Mouse (Mus musculus) bone marrow, adult 2 months (tissue): Measurements from ENCODE around the gene Adgrf5. TPM values are rescaled to one million over a fixed set of nuclear protein-coding genes. Genes with fewer than 3 reads are reported as not detected.

Experiments used
- H3K27ac ChIP-seq: fragments of 200-500 bp; 2 replicates; pipeline ENCODE4 v1.5.1; 2012; ENCODE audit warnings: low read depth, mild to moderate bottlenecking, control low read depth, inconsistent platforms, low read length; ENCODE audit not compliant: control insufficient read depth, poor library complexity, insufficient read depth
- H3K4me1 ChIP-seq: fragments of 200-500 bp; 2 replicates; pipeline ENCODE4 v1.6.1; 2011; ENCODE audit warnings: low read length; ENCODE audit not compliant: control insufficient read depth, insufficient read depth
- H3K4me3 ChIP-seq: fragments of 200-500 bp; replicated peaks from 2 replicates; pipeline ENCODE3; 2011; ENCODE audit warnings: mild to moderate bottlenecking, low read depth, low read length, control low read depth; ENCODE audit not compliant: control insufficient read depth
- CTCF ChIP-seq: fragments of 200-500 bp; IDR thresholded peaks from 2 replicates; pipeline ENCODE4 v1.5.1; 2011; ENCODE audit warnings: low read length, control low read depth; ENCODE audit not compliant: control insufficient read depth, insufficient read depth
- POLR2A ChIP-seq: fragments of 200-500 bp; IDR thresholded peaks from 2 replicates; pipeline ENCODE4 v1.6.1; 2011; ENCODE audit warnings: low read depth, mild to moderate bottlenecking, control low read depth, low read length, borderline replicate concordance; ENCODE audit not compliant: control insufficient read depth
- WGBS: fragments of 180-500 bp; shearing (Covaris S2); methylation state at CpG from one replicate; pipeline ENCODE4 v1.1.7; 2018; 5-methylcytosine and 5-hydroxymethylcytosine counted together
- polyA plus RNA-seq: library from polyadenylated mRNA; stranded (reverse); fragments of >200 nt; gene quantifications from 2 replicates; pipeline ENCODE4 v1.2.4, GENCODE M21; 2011; ENCODE audit warnings: low replicate concordance; ENCODE audit not compliant: missing spikeins, insufficient read depth, insufficient read length

Adgrf5 gene
- polyA plus RNA-seq = 4.4 and 7.1 TPM in 2 replicates

DNA sequence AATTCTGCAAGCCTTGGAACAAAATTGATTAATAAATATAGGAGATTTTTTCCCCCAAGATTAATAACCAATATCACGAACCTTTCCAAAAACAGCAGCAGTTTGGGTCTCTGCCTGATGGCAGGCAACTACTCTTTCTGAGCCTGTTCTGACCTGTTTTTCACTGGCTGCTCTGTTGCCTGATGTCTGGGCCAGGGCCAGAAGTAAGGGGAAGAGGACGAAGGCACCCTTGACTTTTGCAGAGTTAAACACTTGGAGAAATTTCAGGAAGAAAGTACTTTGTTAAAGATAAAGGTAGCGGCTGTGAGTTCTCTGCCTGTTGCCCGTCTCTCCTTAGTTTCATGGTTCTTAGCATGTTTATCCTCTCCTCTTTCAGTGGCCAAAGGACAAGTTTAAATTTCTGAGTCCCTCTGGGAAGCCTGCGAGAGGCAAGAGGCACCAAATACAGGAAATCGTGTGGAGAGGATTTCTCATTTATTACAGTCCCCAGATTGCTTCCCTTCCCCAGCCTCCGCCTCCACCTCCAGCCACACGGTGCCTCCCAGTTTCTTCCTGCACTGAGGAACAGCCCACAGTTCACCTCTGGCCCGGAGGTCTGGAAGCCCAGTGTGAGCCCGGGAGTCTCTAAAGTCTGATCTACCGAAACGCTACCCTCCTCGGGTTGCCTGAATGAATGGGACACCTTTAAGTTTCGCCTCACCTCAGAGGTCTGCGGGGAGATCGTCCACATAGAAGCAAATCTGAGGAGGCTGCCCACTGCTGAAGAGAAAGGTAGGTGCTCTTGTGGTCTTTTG lies at the start of gene Adgrf5:
Gene Adgrf5, plus strand, starts transcription at position 626 of the 794 bp plus-strand sequence.
- TF ChIP-seq CTCF = no peak
- no peak for TF ChIP-seq POLR2A
- Histone ChIP-seq H3K27ac (no peak within 1 kb of the TSS), H3K4me3 (peak within 1 kb of the TSS; percentile 11), H3K4me1 (no peaks in the 10 kb centered on the region; the same call in 1 of the 2 replicates)
- 10% methylated on average over 16 of the region's 16 CpGs for WGBS

DNA sequence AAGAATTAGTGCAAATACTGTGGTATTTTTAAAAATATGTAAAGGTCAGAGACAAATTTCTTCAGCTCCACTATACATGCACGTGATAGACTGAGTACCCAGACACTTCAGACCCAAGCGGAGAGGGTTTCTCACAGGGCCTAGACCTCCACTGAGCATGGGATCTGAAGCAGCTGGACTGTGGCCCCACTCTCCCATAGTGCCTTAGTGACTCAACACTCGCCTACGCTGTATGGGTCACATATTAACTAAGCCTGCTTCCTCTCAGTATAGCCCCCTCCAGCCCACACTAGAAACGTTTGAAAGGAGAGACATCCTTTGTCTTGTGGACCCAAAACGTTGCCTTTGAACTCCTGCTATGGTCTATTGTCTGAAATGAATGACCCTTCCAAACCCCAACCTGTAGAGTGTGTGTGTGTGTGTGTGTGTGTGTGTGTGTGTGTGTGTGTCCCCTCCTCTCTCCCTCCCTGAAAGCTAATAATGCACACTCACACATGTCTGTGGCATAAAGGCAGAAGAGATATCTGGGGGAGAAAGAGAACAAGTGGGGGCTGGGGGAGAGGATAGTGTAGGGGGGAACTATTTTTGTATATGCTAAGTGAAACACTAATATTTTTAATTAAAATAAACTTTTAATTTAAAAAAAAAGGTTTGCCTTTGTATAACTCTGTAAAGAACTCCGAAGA lies 34.1 kb upstream of the Adgrf5 start:
- H3K4me3 ChIP-seq = no peak overlapping the region
- TF ChIP-seq POLR2A (no peak), CTCF (no peak)
- no peak overlapping the region for H3K27ac ChIP-seq
- peaks cover 3% of the 10 kb centered on the region for H3K4me1 ChIP-seq
- WGBS = 57% methylated on average over 7 of the region's 7 CpGs

DNA sequence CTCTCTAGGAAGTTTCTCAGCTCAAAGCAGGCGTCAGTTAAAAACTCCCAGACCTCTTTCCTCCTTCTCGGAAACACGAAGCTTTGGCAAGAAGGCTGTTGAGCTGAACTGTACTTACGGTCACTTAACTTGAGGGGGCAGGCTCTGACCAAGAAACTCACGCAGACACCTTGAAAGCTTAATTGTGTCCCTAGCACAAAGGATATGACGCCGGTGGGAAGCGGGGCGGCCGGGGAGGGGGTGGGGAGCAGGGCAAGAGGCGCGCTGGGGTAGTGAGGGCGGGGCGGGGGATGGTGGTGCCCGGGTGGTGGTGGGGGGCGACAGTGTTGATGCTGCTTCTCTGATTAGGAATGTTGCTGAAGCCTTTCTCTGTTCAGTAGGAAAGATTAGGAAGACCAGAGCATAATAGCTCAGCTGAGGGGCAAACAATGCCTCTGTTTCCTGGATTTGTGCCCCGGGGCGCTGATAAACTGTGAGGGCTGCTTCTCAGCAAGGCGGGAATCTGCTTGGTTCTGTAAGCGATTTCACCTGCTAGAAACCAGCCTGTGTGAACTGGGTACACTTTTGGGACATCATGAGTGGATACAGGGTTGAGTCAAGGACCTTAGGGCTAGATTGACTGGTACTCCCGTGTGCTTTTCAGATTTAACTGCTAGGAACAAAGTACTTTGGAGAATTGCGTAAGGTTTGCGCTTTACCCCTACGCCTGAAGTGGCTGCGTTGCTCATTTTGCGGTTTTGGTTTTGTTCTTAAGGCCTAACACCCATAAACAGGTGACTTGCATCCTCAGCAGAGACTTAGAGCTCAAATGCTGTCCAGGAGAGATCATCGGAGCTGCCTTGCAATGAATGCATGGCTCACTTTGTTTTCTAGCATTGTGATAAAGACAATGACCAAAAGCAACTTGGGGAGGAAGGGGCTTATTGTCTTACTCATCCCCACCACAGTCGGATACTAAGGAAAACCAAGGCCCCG lies 33.2 kb upstream of the Adgrf5 start:
- 6% methylated on average over 29 of the region's 29 CpGs for WGBS
- Histone ChIP-seq H3K27ac (peak overlapping the region; percentile 24), H3K4me1 (peaks cover 3% of the 10 kb centered on the region), H3K4me3 (no peak overlapping the region)
- TF ChIP-seq POLR2A (no peak), CTCF (peak; percentile 54)

DNA sequence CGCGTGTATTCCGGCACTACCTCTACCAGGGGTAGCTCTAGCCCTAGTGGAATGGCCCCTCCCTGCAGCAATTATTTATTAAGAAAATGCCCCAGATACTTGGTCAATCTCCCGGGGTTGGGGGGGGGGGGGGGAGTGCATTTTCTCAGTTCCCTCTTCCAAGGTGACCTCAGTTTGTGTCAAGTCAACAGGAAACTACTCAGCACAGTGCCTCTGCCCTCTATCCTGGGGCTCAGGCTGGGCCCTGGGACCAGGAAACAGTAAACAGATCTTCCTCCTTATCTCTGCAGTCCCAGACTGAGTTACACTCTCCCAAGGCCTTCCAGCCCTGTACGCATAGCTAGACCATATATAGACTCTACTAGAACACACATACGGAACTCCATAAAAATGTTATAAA lies 32.4 kb upstream of the Adgrf5 start:
- TF ChIP-seq CTCF (no peak), POLR2A (no peak)
- peaks cover 5% of the 10 kb centered on the region for H3K4me1 ChIP-seq

GRCm38 (mm10) chr17:43329216-43329615 lies 31.0 kb upstream of the Adgrf5 start:
- peaks cover 5% of the 10 kb centered on the region for H3K4me1 ChIP-seq
- no peak overlapping the region; the same call in 1 of the 2 replicates for H3K27ac ChIP-seq
- TF ChIP-seq POLR2A (no peak), CTCF (no peak)

More for the DNA sequence above, 32.4 kb upstream of the Adgrf5 start:
- Histone ChIP-seq H3K27ac (peak overlapping the region; percentile 24), H3K4me3 (no peak overlapping the region)
- 58% methylated on average over 6 of the region's 6 CpGs for WGBS

DNA sequence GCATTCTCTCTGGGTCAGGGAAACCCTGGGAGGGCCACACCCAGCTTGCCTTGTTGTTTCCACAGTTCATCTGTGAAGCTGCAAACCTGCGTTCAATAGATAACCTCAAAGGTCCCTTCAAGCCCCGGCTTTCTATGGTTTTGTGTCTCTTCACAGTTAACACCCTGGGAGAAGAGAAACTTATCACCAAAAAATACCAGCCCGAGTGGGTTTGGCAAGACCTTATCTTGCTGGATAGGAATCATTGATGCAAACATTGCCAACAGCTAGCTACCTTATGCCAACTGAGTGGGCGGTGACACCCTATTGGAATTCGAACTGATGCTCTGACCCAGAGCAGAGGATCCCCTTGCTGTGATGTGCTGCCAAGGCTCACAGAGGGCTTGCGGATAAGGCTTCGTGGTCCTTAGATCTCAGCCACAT lies 30.5 kb upstream of the Adgrf5 start:
- no peak for TF ChIP-seq POLR2A
- TF ChIP-seq CTCF = no peak
- Histone ChIP-seq H3K4me3 (no peak overlapping the region), H3K4me1 (peaks cover 5% of the 10 kb centered on the region), H3K27ac (peak overlapping the region; percentile 74)
- 64% methylated on average over 7 of the region's 7 CpGs for WGBS

More at GRCm38 (mm10) chr17:43329216-43329615, 31.0 kb upstream of the Adgrf5 start:
- H3K4me3 ChIP-seq = no peak overlapping the region
- WGBS = 68% methylated on average over 4 of the region's 4 CpGs

DNA sequence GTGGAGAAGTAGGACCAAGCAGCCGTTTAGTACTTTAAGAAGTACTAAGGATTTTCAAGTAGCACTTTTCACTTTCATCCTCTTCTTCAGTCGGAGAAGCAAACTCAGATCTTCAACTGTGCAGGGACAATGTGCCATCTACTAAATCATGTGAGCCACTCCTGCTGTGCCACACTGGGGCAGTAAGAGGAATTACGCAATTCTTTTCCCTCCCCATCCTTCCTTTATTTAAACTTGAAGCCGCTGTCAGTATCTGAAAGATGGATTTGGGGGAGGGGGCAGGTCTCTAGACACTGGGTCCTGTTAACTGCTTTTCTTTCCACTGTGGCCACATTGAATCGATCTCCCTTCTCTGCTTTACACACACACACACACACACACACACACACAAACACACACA lies 27.6 kb upstream of the Adgrf5 start:
- TF ChIP-seq POLR2A = no peak
- no peak for TF ChIP-seq CTCF
- 24% methylated on average over 5 of the region's 5 CpGs for WGBS
- no peak overlapping the region for H3K4me3 ChIP-seq
- no peak overlapping the region for H3K27ac ChIP-seq
- H3K4me1 ChIP-seq = peaks cover 2% of the 10 kb centered on the region; the same call in 1 of the 2 replicates
